Mouse (Mus musculus): ENCODE measurements around the gene Vat1.

DNA sequence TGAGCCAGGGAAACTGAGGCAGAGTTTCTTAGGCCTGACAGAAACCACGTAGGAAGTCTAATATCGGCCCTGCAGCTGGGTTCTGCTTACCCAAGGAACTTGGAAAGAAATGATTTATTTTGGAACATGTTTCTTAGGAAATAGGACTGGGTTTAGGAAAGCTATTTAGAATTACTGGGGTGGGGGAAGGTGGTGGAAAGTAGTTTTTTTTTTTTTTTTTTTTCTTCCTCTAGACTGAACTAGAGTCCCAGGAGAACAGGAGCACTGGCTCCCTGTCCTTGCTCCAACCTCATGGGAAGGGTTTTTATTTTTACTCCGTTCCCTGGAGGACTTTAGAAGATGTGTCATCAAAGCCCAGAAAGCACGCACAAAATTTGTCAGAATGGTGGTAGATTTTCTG lies 3.1 kb upstream of the Vat1 start:
- no peak for TF ChIP-seq CTCF (IDR thresholded peaks at IDR 0.05; ENCODE audit: insufficient read depth, low read length)
- TF ChIP-seq POLR2A (IDR thresholded peaks at IDR 0.05; ENCODE audit: borderline replicate concordance, extremely low read depth, low read depth, low read length): no peak
